Mouse (Mus musculus) intestine, embryonic 14.5 days (tissue): ENCODE measurements at regions not wholly inside any gene's neighbourhood (a gene's known extent, or its start where the extent isn't known, plus 50 kb on each side); places are given as distances from the start of the nearest gene placed in this dataset.

ENCODE experiments used
- ATAC-seq: fragments of 200-750 bp; cut with Nextera tagmentation; replicated peaks from 2 replicates; pipeline ENCODE4 v1.8.0; 2017; ENCODE audit warnings: low read depth, moderate number of reproducible peaks, moderate TSS enrichment, moderate library complexity; ENCODE audit not compliant: low FRiP score, low TSS enrichment
- DNase-seq: peaks from one replicate; pipeline ENCODE4 v3.0.0-alpha.2; 2018; ENCODE audit warnings: low spot score
- H3K27ac ChIP-seq: fragments of 300-500 bp; sonication (generic); 2 replicates; pipeline ENCODE4 v1.5.1; 2014; ENCODE audit warnings: low read depth, mild to moderate bottlenecking, control low read depth
- H3K27me3 ChIP-seq: fragments of 300-500 bp; sonication (generic); replicated peaks from 2 replicates; pipeline ENCODE4 v1.6.1; 2014; ENCODE audit warnings: low read length, control low read depth; ENCODE audit not compliant: control insufficient read depth, insufficient read depth
- H3K36me3 ChIP-seq: fragments of 300-500 bp; sonication (generic); 2 replicates; pipeline ENCODE4 v1.6.1; 2014; ENCODE audit warnings: low read length, control low read depth; ENCODE audit not compliant: control insufficient read depth, insufficient read depth
- H3K4me1 ChIP-seq: fragments of 300-500 bp; sonication (generic); replicated peaks from 2 replicates; pipeline ENCODE4 v1.6.1; 2014; ENCODE audit warnings: low read length, control low read depth, mixed read lengths; ENCODE audit not compliant: control insufficient read depth, insufficient read depth
- H3K4me2 ChIP-seq: fragments of 300-500 bp; sonication (generic); 2 replicates; pipeline ENCODE4 v1.6.1; 2014; ENCODE audit warnings: low read length
- H3K4me3 ChIP-seq: fragments of 300-500 bp; sonication (generic); 2 replicates; pipeline ENCODE4 v1.5.1; 2014; ENCODE audit warnings: low read depth, low read length, control low read depth, mixed read lengths
- H3K9ac ChIP-seq: fragments of 300-500 bp; sonication (generic); 2 replicates; pipeline ENCODE4 v1.6.1; 2014; ENCODE audit warnings: mild to moderate bottlenecking, low read length
- H3K9me3 ChIP-seq: fragments of 300-500 bp; sonication (generic); 2 replicates; pipeline ENCODE4 v1.6.1; 2016; ENCODE audit warnings: low read length, control low read depth; ENCODE audit not compliant: control insufficient read depth
- WGBS: fragments of 180-500 bp; shearing (Covaris S2); extraction: QIAGEN DNeasy Blood & Tissue Kit; methylation state at CpG from one replicate; pipeline ENCODE4 v1.1.7; 2014; 5-methylcytosine and 5-hydroxymethylcytosine counted together

GRCm38 (mm10) chr6:117625716-117626115 lies 215.3 kb upstream of the Zfp637 start:
- Histone ChIP-seq H3K27ac (no peak overlapping the region), H3K9me3 (peaks cover 2% of the 10 kb centered on the region; the same call in 1 of the 2 replicates), H3K27me3 (no peaks in the 10 kb centered on the region), H3K36me3 (no peaks in the 10 kb centered on the region), H3K9ac (no peak overlapping the region), H3K4me2 (no peak overlapping the region), H3K4me1 (no peaks in the 10 kb centered on the region), H3K4me3 (no peak overlapping the region)
- ATAC-seq (no peak), DNase-seq (no peak)
- WGBS, result 72% methylated on average over 5 of the region's 5 CpGs

DNA sequence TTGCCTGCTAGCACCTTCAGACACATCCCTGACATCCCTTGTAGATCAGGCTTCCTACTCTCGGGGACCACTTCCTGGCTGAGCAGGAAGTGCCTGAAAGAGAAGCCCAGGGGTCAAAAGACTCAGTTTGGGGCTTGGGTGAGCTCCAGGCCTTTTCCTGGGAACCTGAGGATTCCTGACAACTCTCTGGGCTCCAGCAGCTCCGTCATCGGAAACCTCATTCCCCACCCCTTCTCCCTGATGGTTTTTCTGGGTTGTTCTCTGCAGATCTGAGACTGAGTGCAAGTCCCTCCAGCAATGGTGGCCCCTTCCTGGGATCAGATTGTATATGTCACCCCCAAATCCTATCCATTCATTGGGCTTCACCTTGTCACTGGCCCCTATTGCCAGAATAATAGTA lies 213.5 kb upstream of the Zfp637 start:
- Histone ChIP-seq H3K27ac (no peak overlapping the region), H3K4me2 (no peak overlapping the region), H3K9ac (no peak overlapping the region), H3K36me3 (no peaks in the 10 kb centered on the region), H3K9me3 (peaks cover 2% of the 10 kb centered on the region; the same call in 1 of the 2 replicates), H3K27me3 (no peaks in the 10 kb centered on the region), H3K4me1 (no peaks in the 10 kb centered on the region), H3K4me3 (no peak overlapping the region)
- ATAC-seq (no peak), DNase-seq (no peak)
- 85% methylated on average over 3 of the region's 3 CpGs for WGBS

GRCm38 (mm10) chr6:117646628-117647027 lies 194.4 kb upstream of the Zfp637 start:
- Histone ChIP-seq H3K4me2 (no peak overlapping the region), H3K9me3 (no peaks in the 10 kb centered on the region), H3K4me3 (no peak overlapping the region), H3K9ac (no peak overlapping the region), H3K4me1 (0 out of 2 replicates have a peak, but pooled peaks cover under 1% of the 10 kb centered on the region), H3K36me3 (no peaks in the 10 kb centered on the region), H3K27ac (no peak overlapping the region), H3K27me3 (no peaks in the 10 kb centered on the region)
- ATAC-seq (no peak), DNase-seq (no peak)
- WGBS, result 49% methylated on average over 8 of the region's 8 CpGs

GRCm38 (mm10) chr6:117650541-117650940 lies 190.4 kb upstream of the Zfp637 start:
- Histone ChIP-seq H3K4me1 (peaks cover 5% of the 10 kb centered on the region; the same call in 1 of the 2 replicates), H3K9ac (no peak overlapping the region), H3K27ac (no peak overlapping the region), H3K36me3 (no peaks in the 10 kb centered on the region), H3K4me3 (no peak overlapping the region), H3K27me3 (no peaks in the 10 kb centered on the region), H3K9me3 (no peaks in the 10 kb centered on the region), H3K4me2 (no peak overlapping the region)
- ATAC-seq (no peak), DNase-seq (no peak)
- WGBS, result 65% methylated on average over 5 of the region's 5 CpGs

DNA sequence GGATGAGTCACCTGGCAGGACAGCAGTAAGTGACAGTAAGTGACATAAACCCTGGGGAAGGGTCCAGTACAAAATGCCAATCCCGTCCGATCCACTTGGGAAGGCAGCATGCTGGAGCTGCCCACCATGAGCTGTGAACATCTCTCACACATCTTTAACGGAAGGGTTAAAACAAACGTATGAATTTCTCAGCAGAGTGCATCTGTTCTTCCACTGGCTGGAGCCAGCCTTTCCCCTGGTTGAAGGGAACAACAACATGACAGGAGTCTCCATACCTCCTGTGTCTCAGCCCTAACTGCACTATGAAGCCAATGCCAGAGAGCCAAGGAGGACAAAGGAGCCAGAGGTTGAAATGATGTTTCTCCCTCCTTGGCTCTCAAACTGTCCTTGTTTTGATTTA lies 189.4 kb upstream of the Zfp637 start:
- WGBS, result 88% methylated on average over 4 of the region's 4 CpGs
- H3K27ac ChIP-seq, result no peak overlapping the region
- H3K4me2 ChIP-seq, result no peak overlapping the region
- H3K4me1 ChIP-seq, result peaks cover 5% of the 10 kb centered on the region; the same call in 1 of the 2 replicates
- ATAC-seq (no peak), DNase-seq (no peak)
- H3K4me3 ChIP-seq, result no peak overlapping the region
- no peaks in the 10 kb centered on the region for H3K9me3 ChIP-seq
- H3K27me3 ChIP-seq, result no peaks in the 10 kb centered on the region
- no peak overlapping the region for H3K9ac ChIP-seq
- H3K36me3 ChIP-seq, result no peaks in the 10 kb centered on the region

DNA sequence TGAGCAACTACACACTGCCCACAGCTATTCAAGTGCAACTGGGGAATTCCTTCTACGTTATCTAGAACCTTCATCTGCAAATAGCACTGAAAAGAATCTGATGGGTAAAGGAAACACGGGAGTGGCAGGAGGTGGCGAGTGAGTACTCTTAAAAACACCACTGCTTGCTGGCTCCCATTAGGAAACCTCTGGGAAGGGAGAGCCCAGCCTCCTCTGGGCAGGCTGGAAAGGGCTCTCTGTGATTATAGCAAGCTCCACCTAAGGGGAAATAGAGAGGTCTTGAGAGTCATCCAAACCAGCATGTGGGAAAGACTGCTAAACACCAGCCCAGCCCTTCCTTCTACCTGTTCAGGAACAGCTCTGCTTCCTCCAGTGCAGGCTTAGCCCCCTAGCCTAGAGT lies 189.0 kb upstream of the Zfp637 start:
- no peak overlapping the region for H3K4me2 ChIP-seq
- H3K4me1 ChIP-seq, result peaks cover 5% of the 10 kb centered on the region; the same call in 1 of the 2 replicates

GRCm38 (mm10) chr6:117652917-117653316 lies 188.1 kb upstream of the Zfp637 start:
- H3K9me3 ChIP-seq, result no peaks in the 10 kb centered on the region
- ATAC-seq (no peak), DNase-seq (no peak)
- H3K4me2 ChIP-seq, result no peak overlapping the region
- H3K4me3 ChIP-seq, result no peak overlapping the region
- H3K27ac ChIP-seq, result no peak overlapping the region
- 73% methylated on average over 9 of the region's 9 CpGs for WGBS
- no peak overlapping the region for H3K9ac ChIP-seq
- H3K27me3 ChIP-seq, result no peaks in the 10 kb centered on the region
- H3K4me1 ChIP-seq, result peaks cover 5% of the 10 kb centered on the region; the same call in 1 of the 2 replicates
- H3K36me3 ChIP-seq, result no peaks in the 10 kb centered on the region

More for the DNA sequence above, 189.0 kb upstream of the Zfp637 start:
- Histone ChIP-seq H3K9ac (no peak overlapping the region), H3K9me3 (no peaks in the 10 kb centered on the region), H3K27ac (no peak overlapping the region), H3K36me3 (no peaks in the 10 kb centered on the region), H3K4me3 (no peak overlapping the region), H3K27me3 (no peaks in the 10 kb centered on the region)
- no peak for ATAC-seq
- WGBS, result 42% methylated on average over 3 of the region's 3 CpGs
- DNase-seq, result no peak

DNA sequence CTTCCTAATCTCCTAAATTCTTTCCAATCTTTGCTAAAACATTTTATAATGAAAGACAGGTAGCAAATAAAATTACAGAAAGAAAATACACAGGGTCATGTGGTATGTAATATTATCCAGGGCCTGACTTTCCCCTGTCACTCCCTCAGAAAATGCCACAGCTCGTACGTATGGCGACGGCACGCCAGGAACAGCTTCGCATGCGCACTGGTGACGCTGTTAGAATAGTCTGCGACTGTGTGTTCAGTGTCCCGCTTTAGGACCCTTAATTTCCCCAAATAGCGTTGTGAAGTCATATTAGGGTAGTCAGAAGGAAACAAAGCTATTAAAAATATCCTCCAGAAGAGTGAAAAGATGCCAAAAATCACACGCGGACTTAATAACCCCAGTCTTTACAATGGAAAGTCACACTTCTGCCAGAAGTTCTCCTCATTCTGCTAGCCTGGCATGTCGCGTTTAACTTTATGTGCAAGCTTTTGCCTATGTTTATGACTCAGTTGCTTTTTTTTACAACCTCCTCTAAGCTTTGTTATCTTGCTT lies 187.0 kb upstream of the Zfp637 start:
- no peak overlapping the region for H3K27ac ChIP-seq
- no peaks in the 10 kb centered on the region for H3K36me3 ChIP-seq
- WGBS, result 80% methylated on average over 15 of the region's 15 CpGs
- ATAC-seq (no peak), DNase-seq (no peak)
- no peak overlapping the region for H3K4me3 ChIP-seq
- H3K4me2 ChIP-seq, result no peak overlapping the region
- H3K9ac ChIP-seq, result no peak overlapping the region
- no peaks in the 10 kb centered on the region for H3K9me3 ChIP-seq
- peaks cover 5% of the 10 kb centered on the region; the same call in 1 of the 2 replicates for H3K4me1 ChIP-seq
- no peaks in the 10 kb centered on the region for H3K27me3 ChIP-seq

GRCm38 (mm10) chr6:117655986-117656385 lies 185.0 kb upstream of the Zfp637 start:
- WGBS, result 86% methylated on average over 4 of the region's 4 CpGs
- H3K36me3 ChIP-seq, result no peaks in the 10 kb centered on the region

More at GRCm38 (mm10) chr6:117655986-117656385, 185.0 kb upstream of the Zfp637 start:
- ATAC-seq, result no peak
- no peak overlapping the region for H3K4me3 ChIP-seq
- H3K9ac ChIP-seq, result no peak overlapping the region
- H3K9me3 ChIP-seq, result no peaks in the 10 kb centered on the region
- H3K4me2 ChIP-seq, result no peak overlapping the region
- DNase-seq, result no peak
- peaks cover 5% of the 10 kb centered on the region; the same call in 1 of the 2 replicates for H3K4me1 ChIP-seq
- no peaks in the 10 kb centered on the region for H3K27me3 ChIP-seq
- H3K27ac ChIP-seq, result no peak overlapping the region
